Mouse (Mus musculus) hindbrain, embryonic 13.5 days (tissue): ENCODE measurements around the gene Ccdc74a. TPM values are rescaled to one million over a fixed set of nuclear protein-coding genes. Genes with fewer than 3 reads are reported as not detected.

Experiments
- polyA plus RNA-seq: library from polyadenylated mRNA; unstranded; fragments of >200 nt; fragmentation: Nextera tagmentation; extraction: Ambion mirVana; gene quantifications from 2 replicates; pipeline ENCODE4 v1.2.1, GENCODE M21; 2015

Gene Ccdc74a
- polyA plus RNA-seq, 1 experiment from 2014 or later: 7.0 TPM

Other genes starting within 250 kb of the Ccdc74a start
- 22.6 and 23.1 TPM in 2 replicates for gene Snap29, start 240.5 kb upstream of the Ccdc74a start, polyA plus RNA-seq
- 60.9 and 62.1 TPM in 2 replicates for gene Pi4ka, start 240.2 kb upstream of the Ccdc74a start, polyA plus RNA-seq
- 79.1 and 86.2 TPM in 2 replicates for gene Crkl, start 194.5 kb upstream of the Ccdc74a start, polyA plus RNA-seq
- 5.7 and 6.3 TPM in 2 replicates for gene Aifm3, start 156.9 kb upstream of the Ccdc74a start, polyA plus RNA-seq
- gene Lztr1, start 137.8 kb upstream of the Ccdc74a start, polyA plus RNA-seq: 133 TPM in 2 replicates
- gene Thap7, start 115.3 kb upstream of the Ccdc74a start, polyA plus RNA-seq: 68.2 and 69.0 TPM in 2 replicates
- gene Lrrc74b, start 85.2 kb upstream of the Ccdc74a start, polyA plus RNA-seq: 0.75 and 1.3 TPM in 2 replicates
- gene P2rx6, start 84.6 kb upstream of the Ccdc74a start, polyA plus RNA-seq: 1.9 and 2.1 TPM in 2 replicates
- 20.2 and 21.0 TPM in 2 replicates for gene Slc7a4, start 63.3 kb upstream of the Ccdc74a start, polyA plus RNA-seq
- gene Smpd4, start 27.1 kb upstream of the Ccdc74a start, polyA plus RNA-seq: 23.8 and 27.2 TPM in 2 replicates
- 44.3 and 48.7 TPM in 2 replicates for gene Med15, start 86.4 kb downstream of the Ccdc74a start, polyA plus RNA-seq
- 70.9 and 77.6 TPM in 2 replicates for gene Klhl22, start 113.1 kb downstream of the Ccdc74a start, polyA plus RNA-seq
- 1.6 and 2.0 TPM in 2 replicates for gene Scarf2, start 150.8 kb downstream of the Ccdc74a start, polyA plus RNA-seq
- gene B830017H08Rik, start 186.7 kb downstream of the Ccdc74a start, polyA plus RNA-seq: 2.1 and 2.2 TPM in 2 replicates
- gene Car15, start 191.9 kb downstream of the Ccdc74a start, polyA plus RNA-seq: 4.5 and 4.8 TPM in 2 replicates
- gene Gm20518, start 245.2 kb downstream of the Ccdc74a start, polyA plus RNA-seq: 0.63 and 0.65 TPM in 2 replicates
- gene Tssk1, start 247.8 kb downstream of the Ccdc74a start, polyA plus RNA-seq: 0.05 and 0.10 TPM in 2 replicates